In the genomic region with DNA sequence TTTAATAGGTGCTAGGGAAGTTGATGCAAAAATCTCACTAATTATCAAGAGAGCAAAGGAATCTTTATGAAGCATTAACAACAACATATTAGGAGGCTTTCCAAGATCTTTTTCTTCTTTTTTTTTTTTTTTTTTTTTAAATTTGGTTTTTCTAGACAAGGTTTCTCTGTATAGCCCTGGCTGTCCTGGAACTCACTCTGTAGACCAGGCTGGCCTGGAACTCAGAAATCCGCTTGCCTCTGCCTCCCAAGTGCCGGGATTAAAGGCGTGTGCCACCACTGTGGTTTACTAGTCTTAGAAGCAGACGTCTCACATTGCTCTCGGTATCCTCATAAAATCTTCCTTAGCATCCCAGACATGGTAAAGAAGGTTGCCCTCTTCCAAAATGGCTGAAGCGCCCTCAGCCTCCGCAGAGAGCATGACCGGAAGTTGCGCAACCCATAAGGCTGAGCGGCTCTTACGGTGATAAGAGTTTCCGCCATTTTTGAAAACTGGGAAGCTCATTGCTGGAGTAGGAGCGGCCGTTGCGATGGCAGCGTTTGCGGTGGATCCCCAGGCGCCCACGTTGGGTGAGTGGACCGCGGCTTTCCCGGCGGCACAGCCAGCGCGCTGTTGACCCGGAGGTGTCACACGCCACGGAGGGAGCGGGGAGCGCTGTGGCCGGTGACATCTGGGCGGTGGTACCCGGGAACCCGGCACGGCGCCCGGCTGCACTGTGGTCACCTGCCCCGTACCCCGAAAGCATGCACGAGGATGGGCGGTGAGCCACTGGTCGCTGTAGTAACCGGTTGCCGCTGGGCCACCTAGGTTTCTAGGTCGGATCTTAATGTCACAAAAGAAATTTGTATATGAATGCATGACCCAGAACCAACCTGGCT, we compare ENCODE assay signal across 8 mouse cellular contexts. TPM values are rescaled to one million over a fixed set of nuclear protein-coding genes. Genes with fewer than 3 reads are reported as not detected.
A peak's percentile ranks its signal among the peaks of the same experiment; 100 is the strongest.
DNase-seq lines count a peak whose midpoint lies in the region; ATAC-seq lines count a peak whose summit lies in the region.

No protein-coding gene starts in this region.

- no peaks in the 10 kb centered on the region for H3K27me3 ChIP-seq in hindbrain, embryonic 16.5 days (replicated peaks; ENCODE audit: control insufficient read depth, insufficient read depth, low read length)

- no peaks in the 10 kb centered on the region for H3K9me3 ChIP-seq in hindbrain, embryonic 16.5 days (ENCODE audit: control insufficient read depth, low read length)

- ATAC-seq in hindbrain, embryonic 16.5 days, result peak; percentile 99

- H3K4me3 ChIP-seq in hindbrain, embryonic 16.5 days (ENCODE audit: low read length), result peak overlapping the region; percentile 91
- peak overlapping the region; percentile 74 for H3K4me3 ChIP-seq in macrophage (ENCODE audit: inconsistent target)

- H3K4me2 ChIP-seq in hindbrain, embryonic 16.5 days (ENCODE audit: low read length), result peak overlapping the region; percentile 66

- H3K9ac ChIP-seq in hindbrain, embryonic 16.5 days (ENCODE audit: low read depth, low read length), result peak overlapping the region; percentile 75

- under 1% methylated on average over 45 of the region's 45 CpGs for WGBS in hindbrain, embryonic 16.5 days
- WGBS in macrophage (ENCODE audit: missing documents), result under 1% methylated on average over 45 of the region's 45 CpGs

- H3K4me1 ChIP-seq in hindbrain, embryonic 16.5 days (ENCODE audit: control insufficient read depth, insufficient read depth, low read depth, low read length), result peaks cover 7% of the 10 kb centered on the region

- no peaks in the 10 kb centered on the region; the same call in 1 of the 2 replicates for H3K36me3 ChIP-seq in hindbrain, embryonic 16.5 days (ENCODE audit: control insufficient read depth, insufficient read depth, low read length)
- peaks cover 4% of the 10 kb centered on the region for H3K36me3 ChIP-seq in macrophage (ENCODE audit: inconsistent target)

- H3K79me2 ChIP-seq in macrophage (ENCODE audit: inconsistent target), result peaks cover 31% of the 10 kb centered on the region

- peak overlapping the region; percentile 76 for H3K27ac ChIP-seq in hindbrain, embryonic 16.5 days (ENCODE audit: low read depth, low read length)
- H3K27ac ChIP-seq in macrophage, result 0 out of 2 replicates have a peak overlapping the region, but pooled peaks have one; percentile 5

- peak; percentile 80 for DNase-seq in T-cell, adult 2 months (ENCODE audit: low spot score)
- peak; percentile 92 to 97 for DNase-seq in cerebellum, postnatal 36 days
- DNase-seq in frontal cortex, postnatal 36 days (ENCODE audit: low spot score in 2 of 2), result peak; percentile 90 to 95
- DNase-seq in left cerebral cortex, adult 18-20 months (ENCODE audit: low spot score in 2 of 2), result peak; percentile 90 to 91
- peak; percentile 90 for DNase-seq in right cerebral cortex, adult 18-20 months
- DNase-seq in urinary bladder, postnatal 10 days (ENCODE audit: low spot score), result peak; percentile 60

RNA-seq across cellular contexts. Expression of a gene that starts 21.6 kb away (rescaled TPM):
- polyA plus RNA-seq in hindbrain, embryonic 16.5 days (2015; fragmentation: Nextera tagmentation; extraction: Ambion mirVana), result 51.7 and 53.7 TPM in 2 replicates
- 10 to 100 TPM; 15.8 to 17.1 TPM for total RNA-seq in left cerebral cortex, adult 18-20 months (2021)
- total RNA-seq in macrophage (2018; cell fraction: chromatin; rRNA removed), result 10 to 100 TPM in 5 of 26 experiments, 1 to 10 TPM in 21; 1.5 to 15.2 (median 7.4) TPM
- 10 to 100 TPM in 8 of 26 experiments, 1 to 10 TPM in 18; 4.7 to 11.6 (median 9.1) TPM for total RNA-seq in macrophage (2018; cell fraction: cytosol; rRNA removed)
- 10 to 100 TPM in 6 of 26 experiments, 1 to 10 TPM in 20; 2.4 to 17.2 (median 5.0) TPM for total RNA-seq in macrophage (2018; cell fraction: nucleus; rRNA removed)
- polyA plus RNA-seq in macrophage (2018), result 8.5 to 19.1 TPM (median 17.6 TPM) in 3 replicates

RNA-seq across cellular contexts. Expression of a gene that starts 21.8 kb away (rescaled TPM):
- 15.4 and 15.7 TPM in 2 replicates for polyA plus RNA-seq in hindbrain, embryonic 16.5 days (2015; fragmentation: Nextera tagmentation; extraction: Ambion mirVana)
- 10 to 100 TPM; 21.2 to 24.7 TPM for total RNA-seq in left cerebral cortex, adult 18-20 months (2021)
- 10 to 100 TPM in 8 of 26 experiments, 1 to 10 TPM in 16, under 1 TPM in 2; 0.74 to 17.1 (median 5.6) TPM for total RNA-seq in macrophage (2018; cell fraction: chromatin; rRNA removed)
- 10 to 100 TPM in 3 of 26 experiments, 1 to 10 TPM in 23; 3.8 to 10.6 (median 7.9) TPM for total RNA-seq in macrophage (2018; cell fraction: cytosol; rRNA removed)
- total RNA-seq in macrophage (2018; cell fraction: nucleus; rRNA removed), result 10 to 100 TPM in 7 of 26 experiments, 1 to 10 TPM in 19; 1.4 to 19.3 (median 6.2) TPM
- polyA plus RNA-seq in macrophage (2018), result 5.4 to 13.4 TPM (median 5.9 TPM) in 3 replicates

RNA-seq across cellular contexts. Expression of a gene that starts 57.4 kb away (rescaled TPM):
- 63.0 and 88.0 TPM in 2 replicates for polyA plus RNA-seq in hindbrain, embryonic 16.5 days (2015; fragmentation: Nextera tagmentation; extraction: Ambion mirVana)
- 100 to 1,000 TPM; 412 to 413 TPM for total RNA-seq in left cerebral cortex, adult 18-20 months (2021)
- total RNA-seq in macrophage (2018; cell fraction: chromatin; rRNA removed), result 10 to 100 TPM in 2 of 26 experiments, 1 to 10 TPM in 24; 1.4 to 19.4 (median 6.1) TPM
- total RNA-seq in macrophage (2018; cell fraction: cytosol; rRNA removed), result 1 to 10 TPM; 1.9 to 4.8 (median 3.3) TPM
- total RNA-seq in macrophage (2018; cell fraction: nucleus; rRNA removed), result 1 to 10 TPM; 1.2 to 6.0 (median 3.8) TPM
- 0.88 to 4.5 TPM (median 3.2 TPM) in 3 replicates for polyA plus RNA-seq in macrophage (2018)

Comparison
In these comparisons a context has a peak if more than half of its experiments do, and no peak if none do; other contexts are left out.
1. Peak in every context shown above with its lines: DNase-seq, ATAC-seq, H3K4me3 ChIP-seq and H3K27ac ChIP-seq.
2. RNA of a gene that starts 57.4 kb away (polyA plus RNA-seq): 63.0 to 88.0 TPM in hindbrain, embryonic 16.5 days; 0.88 to 4.5 TPM in macrophage; every median in the first group is over 10 times any median in the second.